Mouse (Mus musculus): ENCODE data around the gene Phykpl.

GRCm38 (mm10) chr11:51653736-51654135, 69.2 kb downstream of the Phykpl start:
- no peak for TF ChIP-seq POLR2A (IDR thresholded peaks at IDR 0.05; ENCODE audit: borderline replicate concordance, extremely low read depth, insufficient read depth, insufficient read length, poor library complexity, severe bottlenecking)
- TF ChIP-seq CTCF (IDR thresholded peaks at IDR 0.05; ENCODE audit: borderline replicate concordance, extremely low read depth, insufficient read depth, insufficient read length) = no peak

Measured in brain, embryonic 14.5 days (tissue).